Mouse (Mus musculus) forebrain, embryonic 10.5 days (tissue): ENCODE results near the gene Olfr329-ps. TPM values are rescaled to one million over a fixed set of nuclear protein-coding genes. Genes with fewer than 3 reads are reported as not detected.
"Not testable (repeated sequence)": the region's sequence is repeated elsewhere in the genome, so short reads cannot be mapped to it uniquely, and the experiment has no call there.

ENCODE experiments used
- DNase-seq: peaks from one replicate; pipeline ENCODE4 v3.0.0-alpha.2; 2017; ENCODE audit warnings: low spot score; ENCODE audit errors: extremely low spot score
- H3K27ac ChIP-seq: fragments of 300-500 bp; sonication (generic); 2 replicates; pipeline ENCODE4 v1.5.1; 2016; ENCODE audit warnings: mild to moderate bottlenecking
- H3K27me3 ChIP-seq: fragments of 300-500 bp; sonication (generic); 2 replicates; pipeline ENCODE4 v1.6.1; 2016; ENCODE audit warnings: mild to moderate bottlenecking; ENCODE audit not compliant: poor library complexity, severe bottlenecking
- H3K36me3 ChIP-seq: fragments of 300-500 bp; sonication (generic); replicated peaks from 2 replicates; pipeline ENCODE4 v1.6.1; 2016; ENCODE audit warnings: mild to moderate bottlenecking, moderate library complexity
- H3K4me1 ChIP-seq: fragments of 300-500 bp; sonication (generic); 2 replicates; pipeline ENCODE4 v1.6.1; 2016
- H3K4me3 ChIP-seq: fragments of 300-500 bp; sonication (generic); 2 replicates; pipeline ENCODE4 v1.5.1; 2016; ENCODE audit warnings: mild to moderate bottlenecking, moderate library complexity
- H3K9me3 ChIP-seq: fragments of 300-500 bp; sonication (generic); 2 replicates; pipeline ENCODE4 v1.6.1; 2016; ENCODE audit warnings: mild to moderate bottlenecking, moderate library complexity
- WGBS: fragments of 180-500 bp; shearing (Covaris S2); methylation state at CpG from one replicate; pipeline ENCODE4 v1.1.7; 2016; 5-methylcytosine and 5-hydroxymethylcytosine counted together
- polyA plus RNA-seq: library from polyadenylated mRNA; unstranded; fragments of >200 nt; fragmentation: Nextera tagmentation; extraction: Ambion mirVana; gene quantifications from 2 replicates; pipeline ENCODE4 v1.2.1, GENCODE M21; 2016

The Olfr329-ps gene
- not detected in 2 replicates for polyA plus RNA-seq

DNA sequence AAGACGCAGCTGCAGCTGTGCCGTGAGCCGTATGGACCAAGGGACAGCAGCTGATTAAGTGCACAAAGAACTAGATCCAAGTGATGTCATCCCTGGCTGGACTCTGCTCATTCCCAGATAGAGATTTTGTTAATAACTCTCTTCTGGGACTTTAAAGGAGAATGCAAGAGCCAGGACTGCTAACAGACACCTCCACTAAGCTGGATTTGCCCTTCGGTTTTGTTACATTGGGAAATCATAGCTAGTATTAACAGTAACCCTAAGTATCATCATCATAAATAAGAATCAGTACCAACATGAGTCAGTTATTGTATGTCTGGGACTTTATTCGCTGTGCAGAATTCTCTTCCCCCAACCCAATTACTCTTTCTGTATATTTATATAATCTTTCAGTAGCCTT, at the start of gene Olfr329-ps:
Gene Olfr329-ps, minus strand, starts transcription at position 101 of the 400 bp plus-strand sequence.
- no peak within 1 kb of the TSS for H3K27ac ChIP-seq
- no peaks in the 10 kb centered on the region for H3K9me3 ChIP-seq
- H3K27me3 ChIP-seq: no peaks in the 10 kb centered on the region
- H3K4me1 ChIP-seq: no peaks in the 10 kb centered on the region
- whole genome bisulfite sequencing: 83% methylated on average over 5 of the region's 5 CpGs
- no peaks in the 10 kb centered on the region for H3K36me3 ChIP-seq
- no peak for DNase-seq
- H3K4me3 ChIP-seq: no peak within 1 kb of the TSS

DNA sequence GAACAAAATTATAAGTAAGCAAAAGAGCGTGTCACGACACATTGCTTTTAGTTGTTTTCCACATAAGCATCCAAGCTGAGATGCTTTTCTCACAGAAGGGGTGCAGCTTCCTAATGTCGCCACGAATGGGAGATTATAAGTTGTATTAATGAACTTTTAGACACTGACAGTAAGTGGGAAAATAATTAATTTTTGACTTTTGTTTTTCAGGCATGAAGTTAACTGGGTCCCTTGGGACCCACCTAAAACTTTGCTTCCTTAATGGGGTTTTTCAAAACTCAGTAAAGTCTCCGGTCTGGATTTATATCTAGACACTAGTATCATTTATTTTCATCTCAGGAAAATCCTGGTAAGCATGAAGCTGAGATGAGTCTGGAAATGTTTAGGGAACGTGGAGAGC, 48.6 kb upstream of the Olfr329-ps start, which contains the start of gene Olfr324:
Gene Olfr324, plus strand, starts transcription at position 301 of the 400 bp plus-strand sequence.
- WGBS: 88% methylated on average over 6 of the region's 6 CpGs
- H3K4me1 ChIP-seq: no peaks in the 10 kb centered on the region
- H3K4me3 ChIP-seq: no peak within 1 kb of the TSS
- no peak for DNase-seq
- no peak within 1 kb of the TSS for H3K27ac ChIP-seq
- no peaks in the 10 kb centered on the region for H3K9me3 ChIP-seq
- H3K27me3 ChIP-seq: no peaks in the 10 kb centered on the region
- no peaks in the 10 kb centered on the region for H3K36me3 ChIP-seq

DNA sequence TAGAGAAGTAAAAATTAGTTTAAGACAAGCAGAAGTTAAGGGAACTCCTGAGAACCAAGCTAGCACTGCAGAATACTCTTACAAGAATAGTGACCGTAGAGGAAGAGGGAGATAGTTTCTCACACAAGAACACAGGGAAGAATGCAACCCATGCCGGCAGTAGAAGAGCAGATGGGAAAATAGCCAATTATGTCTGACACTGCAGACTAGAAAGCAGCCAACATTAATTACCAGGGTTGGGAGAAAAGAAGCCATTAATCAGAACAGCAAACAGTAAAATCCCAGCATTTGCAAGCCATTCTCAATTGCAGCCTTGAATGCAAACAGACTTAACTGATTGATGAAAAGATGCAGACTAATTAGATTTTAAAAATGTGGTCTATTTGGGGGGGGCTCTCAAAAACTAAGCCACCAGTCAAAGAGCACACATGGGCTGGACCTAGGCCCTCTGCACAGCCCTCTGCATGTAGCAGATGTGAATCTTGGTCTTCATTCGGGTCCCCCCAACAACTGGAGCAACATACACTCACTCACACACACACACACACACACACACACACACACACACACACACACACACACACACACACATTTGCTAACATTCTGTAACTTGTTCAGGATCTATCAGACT, 42.5 kb upstream of the Olfr329-ps start:
- Histone ChIP-seq H3K36me3 (no peaks in the 10 kb centered on the region), H3K9me3 (no peaks in the 10 kb centered on the region), H3K27ac (no peak overlapping the region), H3K27me3 (no peaks in the 10 kb centered on the region), H3K4me1 (peaks cover 5% of the 10 kb centered on the region; the same call in 1 of the 2 replicates), H3K4me3 (no peak overlapping the region)
- no peak for DNase-seq
- 79% methylated on average over 3 of the region's 3 CpGs for WGBS

DNA sequence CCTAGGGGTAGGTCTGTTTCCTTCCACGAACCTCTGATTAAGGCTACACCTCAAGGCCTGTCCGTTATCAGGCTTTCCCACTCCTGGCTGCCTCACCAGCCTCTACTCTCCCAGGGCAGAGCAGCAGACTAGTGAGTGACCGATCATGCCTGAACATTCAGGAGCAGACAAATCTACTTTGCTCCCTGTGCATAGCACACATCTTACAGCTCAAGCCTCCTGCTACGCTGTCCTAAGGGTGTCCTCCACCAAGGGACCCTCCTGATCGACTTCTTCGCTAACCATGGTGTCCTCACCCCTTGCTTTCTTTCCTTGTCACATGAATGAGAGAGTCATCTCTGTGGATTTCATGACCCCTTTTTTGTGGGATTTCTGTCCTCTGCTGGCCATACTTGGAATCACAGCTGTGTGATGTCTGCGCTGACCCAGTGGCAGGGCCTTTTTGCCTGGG, 41.7 kb upstream of the Olfr329-ps start:
- WGBS: 74% methylated on average over 7 of the region's 7 CpGs
- Histone ChIP-seq H3K4me1 (peaks cover 5% of the 10 kb centered on the region; the same call in 1 of the 2 replicates), H3K36me3 (no peaks in the 10 kb centered on the region), H3K9me3 (no peaks in the 10 kb centered on the region), H3K27me3 (no peaks in the 10 kb centered on the region), H3K27ac (peak overlapping the region; percentile 44; the same call in 1 of the 2 replicates), H3K4me3 (no peak overlapping the region)
- peak; percentile 27 for DNase-seq

DNA sequence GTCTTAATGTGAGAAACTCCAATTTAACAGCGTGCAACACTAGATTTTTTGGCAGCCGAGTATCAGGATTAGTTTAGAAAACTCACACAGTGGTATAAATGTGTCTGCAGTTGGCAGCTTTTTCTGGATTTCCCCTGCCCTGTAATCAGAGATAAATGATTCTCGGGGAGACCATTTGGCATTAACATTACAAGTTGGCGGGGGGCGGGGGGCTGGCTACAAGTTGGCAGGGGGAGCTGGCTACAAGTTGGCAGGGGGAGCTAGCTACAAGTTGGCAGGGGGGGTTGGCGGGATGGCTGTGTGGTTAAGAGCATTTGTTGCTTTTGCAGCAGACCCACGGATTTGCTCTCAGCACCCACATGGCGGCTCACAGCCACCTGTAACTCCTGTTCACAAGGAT, 32.4 kb upstream of the Olfr329-ps start:
- WGBS: 85% methylated on average over 8 of the region's 8 CpGs
- H3K27ac ChIP-seq: no peak overlapping the region
- no peak overlapping the region for H3K4me3 ChIP-seq
- no peaks in the 10 kb centered on the region for H3K9me3 ChIP-seq
- H3K36me3 ChIP-seq: no peaks in the 10 kb centered on the region
- H3K4me1 ChIP-seq: no peaks in the 10 kb centered on the region
- no peaks in the 10 kb centered on the region for H3K27me3 ChIP-seq
- DNase-seq: no peak

DNA sequence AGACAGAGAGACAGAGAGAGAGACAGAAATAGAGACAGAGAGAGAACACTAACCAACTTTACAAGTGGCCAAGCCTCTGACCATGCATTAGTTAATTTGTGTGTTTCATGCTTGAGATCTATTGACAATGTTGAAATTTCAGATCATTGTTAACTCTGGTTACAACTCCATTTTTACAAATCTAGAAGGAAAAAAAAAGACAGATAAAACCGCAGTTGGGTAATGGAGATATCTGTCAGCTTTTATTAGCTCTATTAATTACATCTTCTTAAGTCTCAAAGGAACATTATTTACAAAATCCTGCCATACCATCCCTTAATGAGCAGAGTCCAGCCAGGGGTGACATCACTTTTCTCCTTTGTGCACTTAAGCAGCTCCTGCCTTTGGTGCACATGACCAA, 31.2 kb upstream of the Olfr329-ps start, which contains the start of gene Olfr325:
Gene Olfr325, plus strand, starts transcription at position 301 of the 400 bp plus-strand sequence.
- no peak for DNase-seq
- H3K27me3 ChIP-seq: no peaks in the 10 kb centered on the region
- WGBS: 74% methylated on average over 1 of the region's 1 CpGs
- H3K4me1 ChIP-seq: no peaks in the 10 kb centered on the region
- no peak within 1 kb of the TSS for H3K27ac ChIP-seq
- no peak within 1 kb of the TSS for H3K4me3 ChIP-seq
- no peaks in the 10 kb centered on the region for H3K9me3 ChIP-seq
- H3K36me3 ChIP-seq: no peaks in the 10 kb centered on the region

DNA sequence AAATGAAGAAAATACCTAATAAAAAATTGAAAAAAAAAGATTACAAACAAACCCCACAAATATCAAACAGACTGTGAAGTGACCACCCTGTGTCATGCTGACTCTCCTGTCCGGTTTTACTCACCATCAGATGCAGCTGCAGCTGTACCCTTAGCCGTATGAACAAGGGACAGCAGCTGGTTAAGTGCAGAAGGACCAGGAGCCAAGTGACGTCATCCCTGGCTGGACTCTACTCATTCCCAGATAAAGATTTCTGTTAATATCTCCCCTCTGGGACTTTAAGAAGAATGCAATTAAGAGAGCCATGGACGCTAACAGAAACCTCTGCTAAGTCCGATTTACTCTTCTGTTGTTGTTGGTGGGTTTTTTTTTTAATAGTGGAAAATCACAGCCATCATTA, 24.2 kb upstream of the Olfr329-ps start, which contains the start of gene Olfr224:
Gene Olfr224, minus strand, starts transcription at position 149 of the 400 bp plus-strand sequence.
- H3K27me3 ChIP-seq: no peaks in the 10 kb centered on the region
- WGBS: 90% methylated on average over 5 of the region's 5 CpGs
- H3K4me3 ChIP-seq: no peak within 1 kb of the TSS
- H3K36me3 ChIP-seq: no peaks in the 10 kb centered on the region
- DNase-seq: no peak
- no peaks in the 10 kb centered on the region for H3K9me3 ChIP-seq
- H3K4me1 ChIP-seq: no peaks in the 10 kb centered on the region
- no peak within 1 kb of the TSS for H3K27ac ChIP-seq

DNA sequence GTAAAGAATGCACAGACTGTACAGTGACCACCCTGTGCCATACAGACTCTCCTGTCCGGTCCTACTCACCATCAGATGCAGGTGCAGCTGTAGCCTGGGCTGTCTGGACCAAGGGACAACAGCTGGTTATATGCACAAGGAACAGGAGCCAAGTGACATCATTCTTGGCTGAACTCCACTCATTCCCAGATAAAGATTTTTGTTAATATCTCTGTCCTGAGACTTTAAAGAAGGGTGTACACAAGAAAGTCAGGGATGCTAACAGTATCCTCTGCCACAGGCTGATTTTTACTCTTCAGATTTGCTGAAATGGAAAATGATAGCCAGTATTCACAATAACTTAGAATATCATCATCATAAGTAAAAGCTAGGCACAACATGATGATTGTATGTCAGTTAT, 9.3 kb upstream of the Olfr329-ps start, which contains the start of gene Olfr328:
Gene Olfr328, minus strand, starts transcription at position 101 of the 400 bp plus-strand sequence.
- H3K4me3 ChIP-seq: no peak within 1 kb of the TSS
- no peaks in the 10 kb centered on the region for H3K36me3 ChIP-seq
- H3K27ac ChIP-seq: no peak within 1 kb of the TSS
- H3K9me3 ChIP-seq: no peaks in the 10 kb centered on the region
- no peaks in the 10 kb centered on the region for H3K4me1 ChIP-seq
- H3K27me3 ChIP-seq: no peaks in the 10 kb centered on the region
- DNase-seq: no peak
- 92% methylated on average over 1 of the region's 1 CpGs for WGBS

DNA sequence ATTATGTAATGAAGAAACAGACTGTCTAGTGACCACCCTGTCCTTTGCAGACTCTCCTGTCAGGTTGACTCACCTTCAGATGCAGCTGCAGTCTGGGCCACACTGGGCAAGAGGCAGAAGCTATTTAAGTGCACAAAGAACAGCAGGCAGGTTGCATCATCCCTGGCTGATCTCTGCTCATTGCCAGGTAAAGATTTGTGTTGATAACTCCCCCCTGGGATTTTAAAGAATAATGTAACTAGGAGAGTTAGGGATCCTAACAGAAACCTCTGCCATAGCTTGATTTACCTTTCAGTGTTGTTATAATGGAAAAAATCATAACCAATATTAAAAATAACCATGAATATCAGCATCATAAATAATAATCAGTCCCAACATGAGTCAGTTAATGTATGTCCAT, 11.5 kb downstream of the Olfr329-ps start, which contains the start of gene Olfr330:
Gene Olfr330, minus strand, starts transcription at position 101 of the 400 bp plus-strand sequence.
- not testable (repeated sequence) for DNase-seq, H3K4me3 ChIP-seq, H3K4me1 ChIP-seq, H3K36me3 ChIP-seq, H3K27ac ChIP-seq, H3K27me3 ChIP-seq, H3K9me3 ChIP-seq

DNA sequence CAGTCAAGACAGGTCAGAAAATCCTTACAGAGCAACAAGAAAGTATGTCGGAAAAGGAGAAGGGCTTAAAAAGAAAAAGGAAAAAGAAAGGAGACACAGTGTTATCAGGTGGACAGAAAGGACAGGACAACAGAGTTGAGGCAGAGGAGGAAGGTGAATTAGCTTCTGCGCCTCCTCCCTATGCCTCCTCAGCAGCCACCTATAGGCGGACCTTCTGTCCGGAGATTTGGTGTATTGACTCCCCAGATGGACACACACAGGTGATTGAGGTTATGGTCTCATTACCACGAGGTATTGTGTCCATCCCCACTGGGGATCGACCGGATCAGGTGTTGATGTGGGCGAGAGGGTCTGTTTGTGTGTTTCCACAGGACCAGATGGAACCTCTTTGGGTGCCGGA, 26.5 kb downstream of the Olfr329-ps start:
- not testable (repeated sequence) for DNase-seq, H3K36me3 ChIP-seq, H3K4me1 ChIP-seq, H3K27me3 ChIP-seq, H3K27ac ChIP-seq, H3K9me3 ChIP-seq, H3K4me3 ChIP-seq
- 92% methylated on average over 8 of the region's 9 CpGs for WGBS

DNA sequence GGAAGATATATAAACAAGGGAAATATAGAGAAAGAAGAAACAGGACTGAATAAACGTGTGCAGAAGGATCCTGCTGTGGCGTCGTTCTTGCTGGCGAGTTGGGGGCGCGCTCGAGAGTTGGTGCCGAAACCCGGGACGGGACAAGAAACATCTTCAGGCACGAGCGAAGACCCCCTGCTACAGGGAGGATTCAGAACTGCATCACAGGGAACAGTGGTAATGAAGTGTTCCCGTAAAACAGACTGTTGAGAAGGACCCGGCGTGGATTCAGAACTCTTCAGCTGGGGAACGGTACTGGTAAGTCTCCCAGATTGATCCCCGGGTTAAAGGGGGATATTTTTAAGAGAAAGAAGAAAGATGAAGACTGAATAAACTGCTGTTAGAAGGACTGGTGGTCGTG, 27.3 kb downstream of the Olfr329-ps start:
- not testable (repeated sequence) for H3K27ac ChIP-seq, H3K27me3 ChIP-seq, H3K4me3 ChIP-seq, H3K4me1 ChIP-seq, H3K36me3 ChIP-seq, DNase-seq, H3K9me3 ChIP-seq
- WGBS: 94% methylated on average over 18 of the region's 18 CpGs

DNA sequence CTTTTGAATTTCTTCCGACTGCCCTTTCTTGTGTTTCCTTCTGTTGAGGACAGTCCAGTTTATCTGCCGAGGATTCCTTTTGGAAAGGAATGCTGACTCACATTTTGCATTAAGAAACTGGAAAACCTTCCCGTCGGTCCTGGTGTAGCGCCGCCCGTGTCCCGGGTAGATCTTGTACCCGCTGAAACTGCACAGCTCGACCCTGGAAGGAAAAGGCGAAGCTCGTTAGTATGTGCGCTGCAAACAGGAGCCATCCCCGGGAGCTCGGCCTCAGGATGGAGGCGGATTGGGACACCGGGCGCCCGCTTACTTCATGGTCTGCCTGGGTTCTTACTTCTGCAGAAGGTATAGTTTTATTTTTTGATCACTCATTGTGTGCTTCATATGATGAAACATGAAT, 37.2 kb downstream of the Olfr329-ps start:
- not testable (repeated sequence) for H3K4me3 ChIP-seq, H3K4me1 ChIP-seq
- 89% methylated on average over 19 of the region's 19 CpGs for WGBS

DNA sequence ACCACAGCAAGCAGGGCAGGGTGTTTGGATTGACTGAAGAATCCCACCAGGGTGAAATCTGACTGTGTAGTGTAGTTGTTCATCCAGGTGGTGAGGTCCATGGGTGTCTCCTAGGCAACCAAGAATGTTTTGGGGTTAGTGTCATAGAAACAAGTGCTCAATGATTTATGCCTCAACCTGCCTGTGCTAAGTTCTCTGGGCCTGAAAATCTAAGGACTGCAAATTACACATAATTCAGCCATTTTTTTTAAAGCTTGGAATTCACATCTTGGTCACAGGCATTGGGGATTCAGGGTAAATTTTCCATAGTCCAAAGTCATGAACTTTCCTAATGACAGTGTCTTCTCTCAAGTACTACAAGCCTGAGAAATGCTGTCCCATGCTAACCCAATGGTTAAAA, 43.8 kb downstream of the Olfr329-ps start, which contains the start of gene Olfr331:
Gene Olfr331, minus strand, starts transcription at position 101 of the 400 bp plus-strand sequence.
- not testable (repeated sequence) for H3K36me3 ChIP-seq, H3K27ac ChIP-seq, H3K4me1 ChIP-seq

More for the DNA sequence above, 37.2 kb downstream of the Olfr329-ps start:
- not testable (repeated sequence) for H3K27ac ChIP-seq, DNase-seq, H3K27me3 ChIP-seq, H3K9me3 ChIP-seq, H3K36me3 ChIP-seq

More for the DNA sequence above, 43.8 kb downstream of the Olfr329-ps start, which contains the start of gene Olfr331:
- H3K27me3 ChIP-seq, H3K9me3 ChIP-seq, H3K4me3 ChIP-seq, DNase-seq: not testable (repeated sequence)
